Mouse (Mus musculus) lung, postnatal 25 days (tissue): ENCODE data around the gene Cd80.
"Not testable (repeated sequence)": the region's sequence is repeated elsewhere in the genome, so short reads cannot be mapped to it uniquely, and the experiment has no call there.

ENCODE experiments used
- DNase-seq: peaks from one replicate; pipeline ENCODE4 v3.0.0; 2022; ENCODE audit warnings: low spot score

Gene Cd80

GRCm38 (mm10) chr16:38472507-38472873 lies 17.1 kb downstream of the Cd80 start:
- no peak for DNase-seq

- DNase-seq = no peak
Measured at GRCm38 (mm10) chr16:38473661-38474060, 18.3 kb downstream of the Cd80 start.

- DNase-seq = no peak
Measured at GRCm38 (mm10) chr16:38474677-38475286, 19.4 kb downstream of the Cd80 start.

- DNase-seq = no peak
Measured at GRCm38 (mm10) chr16:38475681-38476311, 20.4 kb downstream of the Cd80 start.

- peak; percentile 31 for DNase-seq
Measured at GRCm38 (mm10) chr16:38476312-38477240, 21.2 kb downstream of the Cd80 start.

GRCm38 (mm10) chr16:38477241-38477608 lies 21.9 kb downstream of the Cd80 start:
- not testable (repeated sequence) for DNase-seq

- DNase-seq = no peak
Measured at GRCm38 (mm10) chr16:38478296-38478695, 22.9 kb downstream of the Cd80 start.

- DNase-seq = no peak
Measured at GRCm38 (mm10) chr16:38481327-38481726, 26.0 kb downstream of the Cd80 start.

GRCm38 (mm10) chr16:38482780-38483562 lies 27.6 kb downstream of the Cd80 start:
- peak; percentile 21 for DNase-seq

GRCm38 (mm10) chr16:38483582-38484309 lies 28.4 kb downstream of the Cd80 start:
- DNase-seq = no peak

- no peak for DNase-seq
Measured at GRCm38 (mm10) chr16:38492551-38492950, 37.2 kb downstream of the Cd80 start.

- no peak for DNase-seq
Measured at GRCm38 (mm10) chr16:38493890-38494289, 38.5 kb downstream of the Cd80 start.

- no peak for DNase-seq
Measured at GRCm38 (mm10) chr16:38496604-38497140, 41.3 kb downstream of the Cd80 start.

GRCm38 (mm10) chr16:38502469-38502868 lies 47.1 kb downstream of the Cd80 start:
- DNase-seq = no peak

GRCm38 (mm10) chr16:38503528-38503927 lies 48.2 kb downstream of the Cd80 start:
- no peak for DNase-seq

- peak; percentile 48 for DNase-seq
Measured at GRCm38 (mm10) chr16:38506041-38506634, 50.8 kb downstream of the Cd80 start.

GRCm38 (mm10) chr16:38510846-38511245 lies 55.5 kb downstream of the Cd80 start:
- DNase-seq = no peak

- DNase-seq = no peak
Measured at GRCm38 (mm10) chr16:38519140-38519539, 63.8 kb downstream of the Cd80 start.

GRCm38 (mm10) chr16:38521211-38521987 lies 66.0 kb downstream of the Cd80 start:
- DNase-seq = no peak
